Mouse (Mus musculus) liver, embryonic 13.5 days (tissue): ENCODE data around the gene Sf3a2. TPM values are rescaled to one million over a fixed set of nuclear protein-coding genes. Genes with fewer than 3 reads are reported as not detected.

ENCODE experiments used
- ATAC-seq: fragments of 200-750 bp; cut with Nextera tagmentation; 2 replicates; pipeline ENCODE4 v1.8.0; 2017; ENCODE audit warnings: low read depth, mild to moderate bottlenecking, moderate number of reproducible peaks, moderate library complexity
- DNase-seq: peaks from one replicate; pipeline ENCODE4 v3.0.0; 2022
- H3K27ac ChIP-seq: fragments of 300-500 bp; sonication (generic); 2 replicates; pipeline ENCODE4 v1.5.1; 2015; ENCODE audit warnings: moderate library complexity, mild to moderate bottlenecking, inconsistent platforms
- H3K27me3 ChIP-seq: fragments of 300-500 bp; sonication (generic); 2 replicates; pipeline ENCODE4 v1.6.1; 2015; ENCODE audit warnings: mild to moderate bottlenecking, inconsistent platforms
- H3K36me3 ChIP-seq: fragments of 300-500 bp; sonication (generic); 2 replicates; pipeline ENCODE4 v1.6.1; 2015; ENCODE audit warnings: mild to moderate bottlenecking, inconsistent platforms
- H3K4me1 ChIP-seq: fragments of 300-500 bp; sonication (generic); replicated peaks from 2 replicates; pipeline ENCODE4 v1.6.1; 2015; ENCODE audit warnings: inconsistent platforms
- H3K4me2 ChIP-seq: fragments of 300-500 bp; sonication (generic); 2 replicates; pipeline ENCODE4 v1.6.1; 2015; ENCODE audit warnings: inconsistent platforms, mild to moderate bottlenecking, moderate library complexity
- H3K4me3 ChIP-seq: fragments of 300-500 bp; sonication (generic); replicated peaks from 2 replicates; pipeline ENCODE4 v1.5.1; 2015; ENCODE audit warnings: mild to moderate bottlenecking, inconsistent platforms
- H3K9ac ChIP-seq: fragments of 300-500 bp; sonication (generic); 2 replicates; pipeline ENCODE4 v1.6.1; 2015; ENCODE audit warnings: mild to moderate bottlenecking, inconsistent platforms
- H3K9me3 ChIP-seq: fragments of 300-500 bp; sonication (generic); replicated peaks from 2 replicates; pipeline ENCODE4 v1.6.1; 2016; ENCODE audit warnings: inconsistent platforms
- WGBS: fragments of 180-500 bp; shearing (Covaris S2); methylation state at CpG from one replicate; pipeline ENCODE4 v1.1.7; 2015; ENCODE audit not compliant: insufficient replicate concordance; 5-methylcytosine and 5-hydroxymethylcytosine counted together
- polyA plus RNA-seq: library from polyadenylated mRNA; unstranded; fragments of >200 nt; fragmentation: Nextera tagmentation; extraction: Ambion mirVana; gene quantifications from 2 replicates; pipeline ENCODE4 v1.2.1, GENCODE M21; 2015

Sf3a2 gene
- polyA plus RNA-seq, 1 experiment from 2014 or later, result 35.7 TPM

DNA sequence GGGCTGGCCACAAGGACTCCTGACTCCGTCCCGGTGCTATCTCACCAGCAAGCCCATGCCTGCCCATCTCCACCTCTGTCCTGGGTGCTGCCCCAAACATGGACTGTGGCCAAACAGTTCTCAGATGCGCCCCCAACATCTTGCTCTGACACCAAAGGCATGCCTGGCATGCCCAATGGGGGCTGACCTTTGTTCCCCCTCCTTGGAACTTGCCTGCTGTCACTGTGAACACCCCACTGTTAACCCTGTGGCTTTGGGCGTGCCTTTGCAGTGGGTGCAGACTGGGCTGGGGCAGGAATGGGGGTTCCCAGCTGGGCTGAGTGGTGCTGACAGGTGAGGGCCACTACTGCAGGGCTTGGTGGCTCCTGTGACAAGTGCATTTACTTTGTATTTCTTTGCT, 4.2 kb upstream of the Sf3a2 start:
- WGBS, result 86% methylated on average over 4 of the region's 4 CpGs
- no peak overlapping the region for H3K27ac ChIP-seq
- peaks cover 78% of the 10 kb centered on the region for H3K36me3 ChIP-seq
- ATAC-seq, result no peak
- no peak overlapping the region for H3K4me3 ChIP-seq
- no peaks in the 10 kb centered on the region for H3K27me3 ChIP-seq
- no peaks in the 10 kb centered on the region for H3K9me3 ChIP-seq
- peaks cover 37% of the 10 kb centered on the region for H3K4me1 ChIP-seq
- no peak for DNase-seq
- H3K4me2 ChIP-seq, result no peak overlapping the region
- no peak overlapping the region for H3K9ac ChIP-seq

DNA sequence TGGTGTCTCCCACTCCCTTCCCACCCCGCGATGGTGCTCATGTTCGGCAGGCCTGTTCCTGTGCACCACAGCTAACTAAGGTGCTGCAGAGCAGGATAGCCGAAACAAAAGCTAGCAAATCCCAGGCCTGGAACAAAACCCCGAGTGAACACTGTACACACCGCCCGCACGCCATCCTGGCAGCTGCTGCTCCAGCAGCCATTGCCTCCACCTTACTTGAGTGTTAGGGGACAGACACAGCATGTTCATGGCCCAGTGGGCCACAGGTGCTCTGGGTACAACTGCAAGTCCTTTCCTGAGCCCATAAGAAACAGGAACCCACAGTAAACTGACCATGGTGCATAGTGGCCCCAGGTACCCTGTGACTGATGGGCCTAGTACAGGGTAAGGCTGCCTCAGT, 3.2 kb upstream of the Sf3a2 start:
- Histone ChIP-seq H3K4me3 (no peak overlapping the region), H3K9me3 (no peaks in the 10 kb centered on the region), H3K4me2 (no peak overlapping the region), H3K36me3 (peaks cover 70% of the 10 kb centered on the region), H3K4me1 (peaks cover 44% of the 10 kb centered on the region), H3K27me3 (no peaks in the 10 kb centered on the region), H3K27ac (peak overlapping the region; percentile 1; the same call in 1 of the 2 replicates), H3K9ac (no peak overlapping the region)
- ATAC-seq (no peak), DNase-seq (no peak)
- WGBS, result 91% methylated on average over 8 of the region's 8 CpGs

DNA sequence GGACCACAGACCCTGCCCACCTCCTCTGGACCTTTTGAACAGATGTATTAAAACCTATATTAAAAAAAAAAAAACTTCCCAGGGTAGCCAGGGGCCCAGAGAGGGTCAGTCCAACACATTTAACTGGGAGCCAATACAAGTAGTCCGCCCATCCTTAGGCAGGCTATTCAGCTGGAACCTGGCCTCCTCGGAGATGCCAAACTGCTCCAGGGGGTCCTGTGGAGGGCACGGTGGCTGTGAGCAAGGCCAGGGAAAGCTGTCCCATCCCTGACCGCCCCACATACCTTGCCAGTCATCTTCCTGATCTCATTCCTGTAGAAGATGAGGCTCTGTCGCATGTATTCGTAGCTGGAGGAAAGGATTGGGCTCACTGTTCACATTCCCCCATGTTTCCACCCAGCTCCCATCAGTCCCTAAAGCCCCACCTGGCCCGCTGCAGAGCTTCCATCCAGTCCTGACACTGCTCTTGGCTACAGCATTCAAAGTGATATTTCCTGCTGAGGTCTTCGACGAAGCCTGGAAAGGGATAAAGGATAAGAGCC, 1.6 kb upstream of the Sf3a2 start:
- Histone ChIP-seq H3K27ac (peak overlapping the region; percentile 92), H3K9me3 (no peaks in the 10 kb centered on the region), H3K9ac (peak overlapping the region; percentile 95), H3K4me3 (peak overlapping the region; percentile 90), H3K27me3 (no peaks in the 10 kb centered on the region), H3K36me3 (peaks cover 67% of the 10 kb centered on the region), H3K4me1 (peaks cover 54% of the 10 kb centered on the region), H3K4me2 (peak overlapping the region; percentile 78)
- ATAC-seq (no peak), DNase-seq (no peak)
- 82% methylated on average over 9 of the region's 9 CpGs for WGBS

DNA sequence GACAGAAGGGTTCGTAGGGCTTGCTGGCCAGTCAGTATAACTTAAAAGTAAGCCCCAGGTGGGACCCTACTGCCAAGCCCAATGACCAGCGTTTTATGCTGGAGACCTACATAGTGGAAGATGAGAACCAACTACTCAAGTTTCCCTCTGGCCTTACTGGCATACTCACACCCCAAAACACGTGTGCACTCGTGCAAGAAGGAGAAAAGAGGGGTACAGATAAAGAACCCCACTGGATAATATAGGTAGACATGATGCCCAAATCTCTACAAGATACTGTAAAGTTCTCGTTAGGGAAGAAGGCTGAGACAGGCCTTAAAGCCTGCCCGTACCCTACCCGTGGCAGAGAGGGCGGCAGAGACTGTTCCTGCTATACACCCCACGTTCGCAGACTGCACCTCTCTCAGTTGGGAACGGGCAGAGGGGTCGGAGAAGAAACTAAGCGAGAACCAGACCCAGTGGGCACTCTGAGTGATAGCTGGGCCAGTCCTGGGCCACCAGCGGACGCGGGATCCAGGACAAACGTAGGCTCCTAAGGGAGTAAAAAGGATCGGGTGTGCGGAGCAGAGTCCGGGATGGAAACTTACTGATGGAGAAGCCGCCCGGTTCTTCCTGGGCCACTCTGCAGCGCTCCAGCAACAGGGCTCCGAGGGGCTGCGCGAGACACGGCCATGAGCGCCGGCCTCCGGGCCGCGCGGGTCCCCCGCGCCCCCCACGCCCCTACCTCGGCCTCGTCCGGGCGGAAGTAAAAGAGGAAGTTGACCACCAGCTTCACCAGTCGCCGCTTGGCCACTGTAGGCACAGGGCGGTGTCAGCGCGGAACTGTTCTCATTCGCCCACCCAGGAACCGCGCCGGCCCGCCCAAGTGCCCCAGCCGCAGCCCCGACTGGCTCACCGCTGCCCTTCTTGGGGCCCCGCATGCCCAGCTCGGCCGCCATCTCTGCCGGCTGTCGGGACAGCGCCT, 530 bp upstream of the Sf3a2 start:
- Histone ChIP-seq H3K27me3 (no peaks in the 10 kb centered on the region), H3K4me3 (peak overlapping the region; percentile 90), H3K4me1 (peaks cover 48% of the 10 kb centered on the region), H3K9me3 (no peaks in the 10 kb centered on the region), H3K36me3 (peaks cover 67% of the 10 kb centered on the region), H3K9ac (peak overlapping the region; percentile 95), H3K4me2 (peak overlapping the region; percentile 78), H3K27ac (peak overlapping the region; percentile 92)
- DNase-seq, result no peak
- 2% methylated on average over 59 of the region's 59 CpGs for WGBS
- ATAC-seq, result peak; percentile 59

DNA sequence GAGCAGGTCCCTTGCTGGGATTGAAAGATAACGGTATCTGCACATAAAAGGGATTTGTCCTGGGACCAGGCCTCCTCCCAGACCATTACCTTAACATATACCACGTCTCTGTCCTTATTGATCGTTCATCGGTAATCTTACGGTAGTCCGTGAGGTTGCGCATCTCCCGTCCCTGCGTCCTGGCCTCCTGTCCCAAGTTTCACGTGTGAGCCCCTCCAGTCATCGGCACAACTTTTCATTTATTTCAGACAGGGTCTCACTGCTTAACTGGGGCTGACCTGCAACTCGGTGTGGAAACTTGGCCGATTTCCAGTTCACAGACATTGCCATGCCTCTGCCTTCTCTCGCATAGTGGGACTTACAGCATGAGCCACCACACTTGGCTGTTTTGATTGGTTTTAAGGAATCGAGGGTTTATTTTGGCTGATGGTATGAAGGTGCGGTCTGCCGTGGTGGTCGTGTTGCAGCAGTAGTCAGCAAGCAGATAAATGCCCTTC, 1.1 kb downstream of the Sf3a2 start:
- Histone ChIP-seq H3K4me1 (peaks cover 44% of the 10 kb centered on the region), H3K4me3 (peak overlapping the region; percentile 90), H3K9me3 (no peaks in the 10 kb centered on the region), H3K27me3 (no peaks in the 10 kb centered on the region), H3K4me2 (peak overlapping the region; percentile 78), H3K36me3 (peaks cover 67% of the 10 kb centered on the region), H3K27ac (peak overlapping the region; percentile 92), H3K9ac (peak overlapping the region; percentile 95)
- DNase-seq (no peak), ATAC-seq (no peak)
- 1% methylated on average over 18 of the region's 18 CpGs for WGBS

DNA sequence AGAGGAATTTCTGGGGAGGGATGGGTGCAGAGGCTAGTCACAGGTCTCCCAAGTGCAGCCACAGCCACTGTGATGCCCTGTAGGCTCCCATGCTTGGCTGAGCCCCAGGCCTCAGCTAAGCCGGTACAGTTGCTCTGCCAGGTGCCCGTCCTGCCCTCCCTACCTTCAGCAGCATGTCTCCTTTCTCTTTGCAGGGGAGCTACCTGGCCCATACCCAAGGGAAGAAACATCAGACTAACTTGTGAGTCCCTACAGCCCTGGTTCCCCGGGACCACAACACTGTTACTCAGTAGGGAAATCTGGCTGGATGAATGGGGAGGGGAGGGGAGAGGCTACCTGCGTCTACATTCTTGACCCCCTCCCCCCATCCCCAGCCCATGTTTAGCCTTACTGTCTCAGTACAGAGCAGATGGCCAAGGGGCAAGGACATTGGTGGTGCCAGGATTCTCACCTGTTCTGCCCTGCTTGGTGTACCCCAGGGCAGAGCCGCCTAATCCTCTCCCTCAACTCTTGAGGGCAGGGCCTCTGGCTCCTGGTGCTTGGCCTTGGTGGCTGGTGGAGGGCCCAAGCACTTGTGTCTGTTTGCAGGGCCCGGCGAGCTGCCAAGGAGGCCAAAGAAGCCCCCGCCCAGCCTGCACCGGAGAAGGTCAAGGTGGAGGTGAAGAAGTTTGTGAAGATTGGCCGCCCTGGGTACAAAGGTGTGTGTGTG, 4.4 kb downstream of the Sf3a2 start:
- Histone ChIP-seq H3K4me2 (no peak overlapping the region), H3K4me3 (no peak overlapping the region), H3K9ac (no peak overlapping the region), H3K27me3 (peaks cover 13% of the 10 kb centered on the region), H3K36me3 (peaks cover 55% of the 10 kb centered on the region), H3K9me3 (no peaks in the 10 kb centered on the region), H3K27ac (no peak overlapping the region), H3K4me1 (peaks cover 56% of the 10 kb centered on the region)
- 86% methylated on average over 10 of the region's 10 CpGs for WGBS
- DNase-seq (no peak), ATAC-seq (no peak)

DNA sequence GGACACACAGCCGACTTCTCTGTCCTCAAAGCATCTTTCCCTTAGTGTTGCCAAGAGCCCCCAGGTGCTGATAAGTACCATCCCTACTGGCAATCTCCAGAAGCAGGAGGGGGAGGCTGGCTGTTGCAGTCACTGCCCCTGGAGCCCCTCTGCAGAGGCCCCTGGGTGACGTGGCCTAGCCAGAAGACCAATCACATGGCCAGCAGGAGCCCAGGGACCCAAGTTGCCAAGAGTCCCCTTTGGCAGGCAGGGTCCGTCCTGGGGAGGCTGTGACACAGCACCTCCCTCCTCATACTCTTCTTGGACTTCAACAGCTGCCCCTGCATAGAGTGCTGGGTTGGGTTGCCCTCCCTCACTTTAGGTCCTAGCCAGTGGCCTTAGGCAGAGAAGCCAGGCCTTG, 5.0 kb downstream of the Sf3a2 start:
- Histone ChIP-seq H3K36me3 (peaks cover 55% of the 10 kb centered on the region), H3K27ac (no peak overlapping the region), H3K4me1 (peaks cover 62% of the 10 kb centered on the region), H3K4me3 (no peak overlapping the region), H3K9ac (no peak overlapping the region), H3K4me2 (no peak overlapping the region), H3K9me3 (no peaks in the 10 kb centered on the region), H3K27me3 (peaks cover 19% of the 10 kb centered on the region)
- DNase-seq (no peak), ATAC-seq (no peak)
- WGBS, result 78% methylated on average over 3 of the region's 3 CpGs

DNA sequence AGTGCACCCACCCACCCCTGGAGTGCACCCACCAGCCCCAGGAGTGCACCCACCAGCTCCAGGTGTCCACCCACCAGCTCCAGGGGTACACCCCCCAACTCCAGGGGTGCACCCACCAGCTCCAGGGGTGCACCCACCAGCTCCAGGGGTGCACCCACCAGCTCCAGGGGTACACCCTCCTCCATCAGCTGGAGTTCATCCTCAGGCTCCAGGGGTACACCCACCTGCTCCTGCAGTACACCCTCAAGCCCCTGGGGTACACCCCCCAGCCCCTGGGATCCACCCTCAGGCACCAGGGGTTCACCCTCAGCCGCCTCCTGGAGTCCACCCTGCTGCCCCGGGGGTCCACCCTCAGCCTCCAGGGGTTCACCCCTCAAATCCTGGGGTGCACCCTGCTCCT, 6.3 kb downstream of the Sf3a2 start:
- WGBS, result 95% methylated on average over 2 of the region's 2 CpGs
- no peak overlapping the region for H3K27ac ChIP-seq
- peaks cover 55% of the 10 kb centered on the region for H3K36me3 ChIP-seq
- H3K4me1 ChIP-seq, result peaks cover 73% of the 10 kb centered on the region
- no peak for ATAC-seq
- no peak overlapping the region for H3K9ac ChIP-seq
- H3K4me2 ChIP-seq, result no peak overlapping the region
- H3K4me3 ChIP-seq, result no peak overlapping the region
- DNase-seq, result no peak
- H3K27me3 ChIP-seq, result peaks cover 33% of the 10 kb centered on the region
- no peaks in the 10 kb centered on the region for H3K9me3 ChIP-seq

DNA sequence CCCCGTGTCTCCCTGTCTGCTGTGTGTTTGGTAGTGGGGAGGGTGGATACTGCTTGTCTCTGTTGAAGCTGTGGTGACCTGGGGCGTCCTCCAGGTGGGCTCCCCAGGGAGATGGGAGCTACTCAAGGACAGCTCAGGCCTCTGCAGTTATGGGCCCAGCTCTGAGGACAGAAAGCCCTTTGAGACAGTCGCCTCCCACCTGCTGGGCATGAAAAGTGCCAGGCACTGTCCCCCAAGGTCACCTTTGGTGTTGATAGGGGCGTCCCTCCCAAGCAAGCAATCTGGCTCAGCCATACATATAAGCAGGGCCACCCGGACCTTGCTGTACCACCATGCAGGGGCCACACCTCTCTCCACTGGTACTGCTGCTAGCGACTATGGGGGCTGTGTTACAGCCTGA, 6.9 kb downstream of the Sf3a2 start, which contains the start of gene Amh:
Gene Amh (plus strand): TSS at position 328 of the 400 bp plus-strand sequence.
- Histone ChIP-seq H3K4me1 (peaks cover 70% of the 10 kb centered on the region), H3K27me3 (peaks cover 39% of the 10 kb centered on the region), H3K36me3 (peaks cover 55% of the 10 kb centered on the region), H3K4me3 (no peak within 1 kb of the TSS), H3K9me3 (no peaks in the 10 kb centered on the region), H3K4me2 (0 out of 2 replicates have a peak within 1 kb of the TSS, but pooled peaks have one; percentile 82), H3K27ac (peak within 1 kb of the TSS; percentile 10; the same call in 1 of the 2 replicates), H3K9ac (no peak within 1 kb of the TSS)
- DNase-seq (no peak), ATAC-seq (no peak)
- 58% methylated on average over 6 of the region's 6 CpGs for WGBS

DNA sequence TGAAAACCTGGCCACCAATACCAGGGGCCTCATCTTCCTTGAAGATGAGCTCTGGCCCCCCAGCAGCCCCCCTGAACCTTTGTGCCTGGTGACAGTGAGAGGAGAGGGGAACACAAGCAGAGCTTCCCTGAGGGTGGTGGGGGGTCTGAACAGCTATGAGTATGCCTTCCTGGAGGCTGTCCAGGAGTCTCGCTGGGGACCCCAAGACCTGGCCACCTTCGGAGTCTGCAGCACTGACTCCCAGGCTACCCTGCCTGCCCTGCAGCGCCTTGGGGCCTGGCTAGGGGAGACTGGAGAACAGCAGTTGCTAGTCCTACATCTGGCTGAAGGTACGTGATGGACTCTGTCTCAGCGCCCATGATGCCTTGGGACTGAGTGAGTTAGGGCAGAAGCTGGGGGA, 7.3 kb downstream of the Sf3a2 start:
- 0 out of 2 replicates have a peak overlapping the region, but pooled peaks have one; percentile 10 for H3K27ac ChIP-seq
- H3K27me3 ChIP-seq, result peaks cover 43% of the 10 kb centered on the region
- peaks cover 70% of the 10 kb centered on the region for H3K4me1 ChIP-seq
- H3K9ac ChIP-seq, result no peak overlapping the region
- H3K36me3 ChIP-seq, result peaks cover 52% of the 10 kb centered on the region
- no peaks in the 10 kb centered on the region for H3K9me3 ChIP-seq
- DNase-seq (no peak), ATAC-seq (no peak)
- 75% methylated on average over 5 of the region's 5 CpGs for WGBS
- no peak overlapping the region for H3K4me3 ChIP-seq
- no peak overlapping the region for H3K4me2 ChIP-seq

DNA sequence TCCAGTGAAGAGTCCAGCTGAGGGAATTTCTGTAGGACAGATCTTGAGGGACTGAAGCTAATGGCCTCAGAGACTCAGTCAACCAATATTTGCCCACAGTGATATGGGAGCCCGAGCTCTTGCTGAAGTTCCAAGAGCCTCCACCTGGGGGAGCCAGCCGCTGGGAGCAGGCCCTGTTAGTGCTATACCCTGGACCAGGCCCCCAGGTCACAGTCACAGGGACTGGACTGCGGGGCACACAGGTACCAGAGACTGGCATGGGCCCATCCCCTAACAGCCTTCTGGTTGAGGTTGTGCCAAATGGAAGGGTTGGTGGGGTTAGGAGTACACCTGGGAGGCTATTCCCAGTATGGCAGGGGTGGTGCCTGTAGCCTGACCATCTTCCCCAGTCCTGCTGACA, 7.9 kb downstream of the Sf3a2 start:
- Histone ChIP-seq H3K4me2 (peak overlapping the region; percentile 82; the same call in 1 of the 2 replicates), H3K4me1 (peaks cover 66% of the 10 kb centered on the region)

More for the DNA sequence above, 7.9 kb downstream of the Sf3a2 start:
- no peak overlapping the region; the same call in 1 of the 2 replicates for H3K27ac ChIP-seq
- H3K9me3 ChIP-seq, result no peaks in the 10 kb centered on the region
- peaks cover 49% of the 10 kb centered on the region for H3K27me3 ChIP-seq
- H3K36me3 ChIP-seq, result peaks cover 47% of the 10 kb centered on the region
- WGBS, result 15% methylated on average over 3 of the region's 3 CpGs
- DNase-seq, result peak; percentile 72
- no peak overlapping the region for H3K9ac ChIP-seq
- H3K4me3 ChIP-seq, result no peak overlapping the region
- ATAC-seq, result peak; percentile 66
